ENCODE assay signal across 11 mouse cellular contexts in the genomic region with DNA sequence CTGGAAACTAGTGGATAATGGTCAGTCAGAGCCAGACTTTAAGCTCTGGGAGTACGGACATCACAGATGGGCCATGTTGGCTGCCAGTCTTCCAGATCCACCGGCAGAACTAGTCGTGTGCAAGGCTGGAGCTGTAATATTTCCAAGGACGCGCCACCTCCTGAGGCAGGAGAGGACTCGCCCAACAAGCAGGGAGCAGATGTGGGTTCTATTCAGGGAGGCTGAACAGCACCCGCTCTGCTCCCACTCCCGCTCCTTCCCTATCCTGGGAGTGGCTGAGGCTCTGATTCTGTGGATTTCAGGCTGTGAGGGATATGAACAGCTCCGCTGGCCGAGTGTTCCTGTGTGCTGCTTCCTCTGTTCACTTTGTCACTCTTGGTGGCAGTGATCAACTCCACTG. TPM values are rescaled to one million over a fixed set of nuclear protein-coding genes. Genes with fewer than 3 reads are reported as not detected.
DNase-seq lines count a peak whose midpoint lies in the region; ATAC-seq and TF ChIP-seq lines count a peak whose summit lies in the region.
"Had no signal": no experiment of that assay in that cellular context is flagged by ENCODE, and none has a peak within 500 bp of the region (broad histone marks: within the 10 kb centered on the region; RNA-seq: fewer than 3 reads in every experiment).

No protein-coding gene starts in this region.

- H3K4me3 ChIP-seq in heart, embryonic 13.5 days, result no peak overlapping the region
- no peak overlapping the region for H3K4me3 ChIP-seq in heart, embryonic 12.5 days
- H3K4me3 ChIP-seq in lung, postnatal 0 days (ENCODE audit: low read depth, low read length), result no peak overlapping the region
- H3K4me3 ChIP-seq in embryonic facial prominence, embryonic 14.5 days (ENCODE audit: low read depth, low read length), result no peak overlapping the region
- H3K4me3 ChIP-seq: hindbrain, embryonic 15.5 days; liver, embryonic 13.5 days had no signal

- H3K36me3 ChIP-seq in heart, embryonic 13.5 days, result no peaks in the 10 kb centered on the region
- no peaks in the 10 kb centered on the region for H3K36me3 ChIP-seq in heart, embryonic 12.5 days
- no peaks in the 10 kb centered on the region for H3K36me3 ChIP-seq in lung, postnatal 0 days (ENCODE audit: insufficient read depth, low read length)
- H3K36me3 ChIP-seq in embryonic facial prominence, embryonic 14.5 days (ENCODE audit: control insufficient read depth, insufficient read depth, low read length), result no peaks in the 10 kb centered on the region
- H3K36me3 ChIP-seq: hindbrain, embryonic 15.5 days had no signal

- H3K27ac ChIP-seq in heart, embryonic 13.5 days (replicated peaks), result no peak overlapping the region
- no peak overlapping the region for H3K27ac ChIP-seq in heart, embryonic 12.5 days (ENCODE audit: poor library complexity, severe bottlenecking)
- peak overlapping the region; percentile 75; the same call in 1 of the 2 replicates for H3K27ac ChIP-seq in lung, postnatal 0 days (ENCODE audit: low read length)
- H3K27ac ChIP-seq in embryonic facial prominence, embryonic 14.5 days (replicated peaks; ENCODE audit: low read depth, low read length), result peak overlapping the region; percentile 19; the same call in 1 of the 2 replicates
- H3K27ac ChIP-seq: hindbrain, embryonic 15.5 days; liver, embryonic 13.5 days had no signal

- H3K9me3 ChIP-seq in heart, embryonic 13.5 days, result no peaks in the 10 kb centered on the region
- H3K9me3 ChIP-seq in heart, embryonic 12.5 days (replicated peaks), result no peaks in the 10 kb centered on the region
- H3K9me3 ChIP-seq in lung, postnatal 0 days (ENCODE audit: low read length), result no peaks in the 10 kb centered on the region
- H3K9me3 ChIP-seq in embryonic facial prominence, embryonic 14.5 days (ENCODE audit: control insufficient read depth, low read length), result no peaks in the 10 kb centered on the region
- H3K9me3 ChIP-seq: G1E; hindbrain, embryonic 15.5 days; liver, embryonic 13.5 days had no signal

- peak overlapping the region; percentile 14; the same call in 1 of the 2 replicates for H3K9ac ChIP-seq in heart, embryonic 13.5 days
- H3K9ac ChIP-seq in heart, embryonic 12.5 days, result no peak overlapping the region
- no peak overlapping the region for H3K9ac ChIP-seq in lung, postnatal 0 days (replicated peaks; ENCODE audit: low read depth)
- H3K9ac ChIP-seq in embryonic facial prominence, embryonic 14.5 days (ENCODE audit: low read depth, low read length), result no peak overlapping the region
- H3K9ac ChIP-seq: hindbrain, embryonic 15.5 days; liver, embryonic 13.5 days had no signal

- peaks cover 83% of the 10 kb centered on the region for H3K4me1 ChIP-seq in heart, embryonic 13.5 days
- H3K4me1 ChIP-seq in heart, embryonic 12.5 days (replicated peaks), result peaks cover 79% of the 10 kb centered on the region
- peaks cover 55% of the 10 kb centered on the region for H3K4me1 ChIP-seq in lung, postnatal 0 days (ENCODE audit: insufficient read depth, low read depth, low read length)
- H3K4me1 ChIP-seq in embryonic facial prominence, embryonic 14.5 days (ENCODE audit: control insufficient read depth, insufficient read depth, low read length), result peaks cover 18% of the 10 kb centered on the region

- 82% methylated on average over 10 of the region's 10 CpGs for WGBS in heart, embryonic 13.5 days
- 88% methylated on average over 10 of the region's 10 CpGs for WGBS in heart, embryonic 12.5 days
- WGBS in lung, postnatal 0 days, result 57% methylated on average over 10 of the region's 10 CpGs
- WGBS in embryonic facial prominence, embryonic 14.5 days, result 73% methylated on average over 8 of the region's 10 CpGs

- no peak for ATAC-seq in heart, embryonic 13.5 days (ENCODE audit: extremely low read depth, insufficient number of reproducible peaks, low FRiP score, low TSS enrichment)
- ATAC-seq in heart, embryonic 12.5 days (ENCODE audit: insufficient number of reproducible peaks, low FRiP score), result no peak
- ATAC-seq in lung, postnatal 0 days, result no peak
- ATAC-seq in embryonic facial prominence, embryonic 14.5 days (ENCODE audit: low read depth), result no peak

- DNase-seq in lung, postnatal 0 days (ENCODE audit: low spot score), result no peak
- DNase-seq in lung, postnatal 10 days, result no peak
- DNase-seq in embryonic facial prominence, embryonic 14.5 days (ENCODE audit: low spot score), result peak; percentile 48
- peak; percentile 53 for DNase-seq in right cerebral cortex, postnatal 14 days
- DNase-seq in urinary bladder, adult 2 months (ENCODE audit: low spot score), result no peak
- DNase-seq: cerebellum, adult 18-20 months; liver, embryonic 13.5 days had no signal

- H3K4me2 ChIP-seq in heart, embryonic 13.5 days, result no peak overlapping the region
- no peak overlapping the region for H3K4me2 ChIP-seq in heart, embryonic 12.5 days
- H3K4me2 ChIP-seq in lung, postnatal 0 days (replicated peaks; ENCODE audit: low read depth, low read length), result no peak overlapping the region
- H3K4me2 ChIP-seq in embryonic facial prominence, embryonic 14.5 days (ENCODE audit: low read depth, low read length), result no peak overlapping the region
- H3K4me2 ChIP-seq: hindbrain, embryonic 15.5 days; liver, embryonic 13.5 days had no signal

- no peak for TF ChIP-seq EP300 in lung, postnatal 0 days (IDR thresholded peaks at IDR 0.05)

- no peaks in the 10 kb centered on the region for H3K27me3 ChIP-seq in heart, embryonic 13.5 days (replicated peaks)
- no peaks in the 10 kb centered on the region for H3K27me3 ChIP-seq in heart, embryonic 12.5 days (replicated peaks)
- no peaks in the 10 kb centered on the region for H3K27me3 ChIP-seq in lung, postnatal 0 days (replicated peaks; ENCODE audit: insufficient read depth, low read length)
- H3K27me3 ChIP-seq in embryonic facial prominence, embryonic 14.5 days (replicated peaks; ENCODE audit: control insufficient read depth, insufficient read depth, low read length), result no peaks in the 10 kb centered on the region
- H3K27me3 ChIP-seq: hindbrain, embryonic 15.5 days; liver, embryonic 13.5 days had no signal

- no peak for TF ChIP-seq CTCF in lung, postnatal 0 days (IDR thresholded peaks at IDR 0.05)

RNA-seq across cellular contexts. Expression of a gene that starts 50.0 kb away (rescaled TPM):
- 0.49 and 0.55 TPM in 2 replicates for polyA plus RNA-seq in heart, embryonic 13.5 days (2015; fragmentation: Nextera tagmentation; extraction: Ambion mirVana)
- polyA plus RNA-seq in heart, embryonic 12.5 days (2016; fragmentation: Nextera tagmentation; extraction: Ambion mirVana), result 0.23 and 1.1 TPM in 2 replicates
- polyA plus RNA-seq in lung, postnatal 0 days (2015; fragmentation: Nextera tagmentation; extraction: Ambion mirVana), result 6.0 and 7.1 TPM in 2 replicates
- 1.4 and 2.4 TPM in 2 replicates for polyA plus RNA-seq in embryonic facial prominence, embryonic 14.5 days (2014; fragmentation: Nextera tagmentation; extraction: Ambion mirVana)
- polyA plus RNA-seq in urinary bladder, adult 2 months (2012; rRNA removed), result 0.19 and 0.43 TPM in 2 replicates
- polyA plus RNA-seq: G1E had no signal

Comparison
In these comparisons a context has a peak if more than half of its experiments do, and no peak if none do; other contexts are left out.
1. H3K27ac ChIP-seq: peak in lung, postnatal 0 days (single experiment) and embryonic facial prominence, embryonic 14.5 days (single experiment); none in heart, embryonic 13.5 days (single experiment) and heart, embryonic 12.5 days (single experiment).
2. DNase-seq: peak in embryonic facial prominence, embryonic 14.5 days (single experiment) and right cerebral cortex, postnatal 14 days (single experiment); none in lung, postnatal 0 days (single experiment), lung, postnatal 10 days (single experiment) and urinary bladder, adult 2 months (single experiment).